Mouse (Mus musculus) lung, adult 2 months (tissue): ENCODE measurements around the gene Cd55b.
"Not testable (repeated sequence)": the region's sequence is repeated elsewhere in the genome, so short reads cannot be mapped to it uniquely, and the experiment has no call there.

Experiments used
- CTCF ChIP-seq: fragments of 200-500 bp; IDR thresholded peaks from 2 replicates; pipeline ENCODE4 v1.5.1; 2011; ENCODE audit warnings: mild to moderate bottlenecking, low read length, control low read depth; ENCODE audit not compliant: insufficient read depth
- POLR2A ChIP-seq: fragments of 200-500 bp; IDR thresholded peaks from 2 replicates; pipeline ENCODE4 v1.6.1; 2011; ENCODE audit warnings: low read depth, mild to moderate bottlenecking, control low read depth, low read length, borderline replicate concordance; ENCODE audit errors: extremely low read depth

GRCm38 (mm10) chr1:130428667-130429066 lies 5.9 kb upstream of the Cd55b start:
- not testable (repeated sequence) for TF ChIP-seq CTCF, POLR2A
